Mouse (Mus musculus): ENCODE data around the gene Epm2aip1.
A peak's percentile ranks its signal among the peaks of the same experiment; 100 is the strongest.

The Epm2aip1 gene

GRCm38 (mm10) chr9:111287956-111288355 lies 16.2 kb downstream of the Epm2aip1 start:
- no peak for DNase-seq (ENCODE audit: low spot score)

DNA sequence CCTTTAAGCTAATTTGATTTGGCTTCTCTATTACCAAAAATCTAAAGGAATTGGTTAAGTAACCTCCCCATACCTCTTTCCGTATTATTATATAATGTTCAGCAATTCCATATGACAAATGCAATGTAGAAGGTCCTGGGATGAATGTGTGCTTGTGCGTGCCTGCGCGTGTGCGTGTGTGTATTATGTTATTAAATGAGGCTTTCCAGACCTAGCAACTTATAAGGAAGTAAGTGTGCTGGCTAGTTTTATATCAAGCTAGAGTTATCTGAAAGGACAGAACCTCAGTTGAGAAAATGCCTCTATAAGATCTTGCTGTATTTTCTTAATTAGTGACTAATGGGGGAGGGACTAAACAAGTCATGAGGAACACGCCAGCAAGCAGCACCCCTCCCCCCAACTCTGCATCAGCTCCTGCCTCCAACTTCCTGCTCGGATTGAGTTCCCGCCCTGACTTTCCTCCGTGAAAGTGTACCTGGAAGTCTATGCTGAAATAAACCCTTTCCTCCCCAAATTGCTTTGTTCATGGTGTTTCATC lies 17.6 kb downstream of the Epm2aip1 start:
- DNase-seq (ENCODE audit: low spot score): no peak

- peak; percentile 87 for DNase-seq (ENCODE audit: low spot score)
These were observed 18.2 kb downstream of the Epm2aip1 start for GRCm38 (mm10) chr9:111289832-111290339.

GRCm38 (mm10) chr9:111290539-111291100 lies 18.9 kb downstream of the Epm2aip1 start:
- DNase-seq (ENCODE audit: low spot score): no peak

DNA sequence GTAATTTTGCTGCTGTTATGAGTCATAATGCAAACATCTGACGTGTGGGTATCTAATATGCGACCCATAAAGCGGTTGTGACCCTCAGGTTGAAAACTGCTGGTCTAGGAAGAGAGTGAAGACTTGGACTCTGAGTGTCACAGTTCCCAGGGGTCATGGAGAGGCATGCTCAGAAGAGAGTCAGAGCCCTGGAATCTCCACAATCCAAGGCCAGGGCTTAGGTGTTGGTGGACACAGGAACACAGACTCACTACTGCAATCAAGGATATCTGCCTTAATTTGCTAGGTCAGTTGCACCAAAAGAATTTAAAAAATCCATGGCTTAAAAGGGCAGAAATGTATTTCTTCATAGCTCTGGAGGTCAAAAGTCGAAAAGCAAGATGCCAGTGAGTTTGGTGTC lies 21.5 kb downstream of the Epm2aip1 start:
- no peak for DNase-seq (ENCODE audit: low spot score)

GRCm38 (mm10) chr9:111294911-111295310 lies 23.2 kb downstream of the Epm2aip1 start:
- DNase-seq (ENCODE audit: low spot score): no peak

DNA sequence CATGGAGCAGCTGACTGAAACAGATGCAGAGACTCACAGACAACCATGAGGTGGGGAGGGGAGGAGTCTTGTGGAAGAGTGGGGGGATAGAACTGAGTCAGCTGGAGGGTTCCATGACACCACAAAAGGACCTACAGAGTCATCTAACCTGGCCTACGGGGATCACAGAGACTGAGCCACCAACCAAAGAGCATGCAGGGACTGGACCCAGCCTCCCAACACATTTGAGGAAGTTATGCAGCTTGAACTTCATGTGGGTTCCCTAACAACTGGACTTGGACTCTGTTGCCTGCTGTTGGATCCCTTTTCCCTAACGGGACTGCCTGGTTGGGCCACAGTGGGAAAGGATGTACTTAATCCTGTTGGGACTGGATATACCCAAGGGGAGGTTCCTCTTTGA lies 23.6 kb downstream of the Epm2aip1 start:
- DNase-seq (ENCODE audit: low spot score): no peak

GRCm38 (mm10) chr9:111296433-111296832 lies 24.7 kb downstream of the Epm2aip1 start:
- no peak for DNase-seq (ENCODE audit: low spot score)

DNA sequence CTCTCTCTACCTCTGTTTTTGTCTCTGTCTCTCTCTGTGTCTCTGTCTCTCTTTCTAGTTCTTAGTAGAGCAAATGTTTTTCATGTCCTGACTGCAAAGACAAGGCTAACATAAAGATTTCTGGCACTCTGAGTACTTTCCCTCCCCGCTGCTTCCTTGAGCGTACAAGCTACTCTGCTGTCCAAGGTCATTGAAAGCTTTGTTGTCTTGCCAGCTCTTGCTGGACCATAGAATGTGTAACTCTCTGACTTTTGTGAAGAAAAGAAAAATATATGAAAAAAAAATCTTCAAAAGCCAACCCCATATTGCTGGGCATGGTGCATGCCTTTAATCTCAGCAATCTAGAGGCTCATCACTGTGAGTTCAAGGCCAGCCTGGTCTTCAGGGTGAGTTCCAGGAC lies 26.9 kb downstream of the Epm2aip1 start:
- no peak for DNase-seq (ENCODE audit: low spot score)

DNA sequence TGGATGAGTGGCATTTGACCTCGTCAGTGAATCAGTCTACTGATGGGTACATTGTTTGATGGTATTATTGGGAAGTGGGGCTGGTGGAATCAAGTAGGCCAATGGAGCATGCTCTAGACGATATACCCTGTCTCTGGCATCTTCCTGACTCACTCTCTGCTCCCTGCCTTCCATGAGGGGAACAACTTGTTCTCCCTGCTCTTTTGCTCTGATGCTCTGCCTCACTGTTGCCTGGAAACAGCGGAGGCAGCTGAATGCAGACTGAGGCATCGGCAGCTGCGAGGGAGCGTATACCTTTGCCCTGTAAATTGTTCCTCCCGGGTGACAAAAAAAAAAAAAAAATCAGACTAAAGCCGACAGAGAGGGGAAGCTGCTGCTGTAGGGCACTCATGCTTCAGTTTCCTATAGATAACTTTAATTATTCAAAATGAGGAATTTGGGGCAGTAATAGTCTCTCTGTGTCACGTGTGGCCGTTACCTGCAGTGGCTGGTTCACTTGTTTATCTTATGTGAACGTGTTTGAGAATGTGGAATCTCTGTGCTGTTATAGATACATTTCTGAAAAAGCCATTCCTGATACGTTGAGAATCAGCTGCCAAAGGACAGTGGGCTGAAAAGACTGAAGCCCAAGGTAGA lies 30.6 kb downstream of the Epm2aip1 start:
- DNase-seq (ENCODE audit: low spot score): no peak

GRCm38 (mm10) chr9:111304036-111304435 lies 32.3 kb downstream of the Epm2aip1 start:
- no peak for DNase-seq (ENCODE audit: low spot score)

DNA sequence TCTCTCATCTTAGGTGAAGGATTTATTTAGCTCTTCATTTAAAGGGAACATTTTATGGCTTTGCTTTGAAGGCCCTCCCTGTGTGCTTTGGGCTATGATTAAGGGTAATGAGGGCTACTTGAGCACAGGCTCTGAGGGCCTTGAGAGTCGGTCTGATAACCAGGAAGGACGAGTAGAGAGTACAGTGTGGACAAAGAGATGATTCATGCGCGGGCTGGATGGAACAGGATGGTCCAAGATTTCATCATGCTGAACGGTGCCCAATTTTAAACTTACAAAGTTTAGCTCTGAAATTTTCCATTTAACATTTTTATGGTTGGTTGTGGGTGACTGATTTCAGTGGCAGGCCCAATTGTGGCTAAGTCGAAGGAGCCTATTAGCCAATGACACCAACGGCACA lies 34.4 kb downstream of the Epm2aip1 start:
- no peak for DNase-seq (ENCODE audit: low spot score)

DNA sequence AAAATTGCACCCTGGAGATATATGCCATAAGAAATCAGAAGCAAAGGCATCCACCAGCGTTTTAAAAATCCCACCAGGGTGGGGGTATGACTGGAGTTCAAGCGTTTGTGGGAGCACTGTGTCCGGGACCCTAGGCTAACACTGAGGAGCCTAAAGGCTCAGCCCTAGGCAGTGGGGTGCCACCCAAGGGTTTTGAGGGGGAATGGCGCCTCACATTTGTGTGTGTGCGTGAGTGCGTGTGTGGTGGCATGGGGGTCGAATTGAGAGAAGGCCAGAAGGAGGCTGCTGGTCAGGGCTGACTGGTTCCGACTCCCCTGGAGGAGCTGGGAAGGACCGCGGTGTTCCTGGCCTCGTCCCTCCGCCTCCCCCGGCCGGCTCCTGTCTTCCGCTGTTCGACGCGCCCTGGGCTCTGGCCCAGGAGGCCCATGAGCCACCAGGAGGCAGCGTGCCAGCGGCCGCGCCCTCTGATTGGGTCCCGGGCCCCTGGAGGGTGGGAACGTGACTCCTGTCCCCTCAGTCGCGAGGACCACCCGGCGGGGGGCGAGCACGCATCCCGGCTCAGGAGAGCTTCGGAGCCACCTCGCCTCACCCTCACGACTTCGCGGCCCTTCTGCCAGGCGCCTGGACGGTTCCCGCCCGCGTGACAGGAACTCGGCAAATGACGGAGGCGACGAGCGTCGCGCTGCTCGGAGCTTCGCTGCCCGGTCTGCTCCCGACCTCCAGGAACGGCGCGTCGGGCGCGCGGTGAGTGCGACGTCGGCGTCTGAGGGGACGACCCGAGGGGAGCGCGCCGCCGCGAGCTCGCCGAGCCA lies 39.5 kb downstream of the Epm2aip1 start, which contains the start of gene Trank1:
Trank1 (plus strand) TSS at position 709 of the 812 bp plus-strand sequence.
- DNase-seq (ENCODE audit: low spot score): no peak

DNA sequence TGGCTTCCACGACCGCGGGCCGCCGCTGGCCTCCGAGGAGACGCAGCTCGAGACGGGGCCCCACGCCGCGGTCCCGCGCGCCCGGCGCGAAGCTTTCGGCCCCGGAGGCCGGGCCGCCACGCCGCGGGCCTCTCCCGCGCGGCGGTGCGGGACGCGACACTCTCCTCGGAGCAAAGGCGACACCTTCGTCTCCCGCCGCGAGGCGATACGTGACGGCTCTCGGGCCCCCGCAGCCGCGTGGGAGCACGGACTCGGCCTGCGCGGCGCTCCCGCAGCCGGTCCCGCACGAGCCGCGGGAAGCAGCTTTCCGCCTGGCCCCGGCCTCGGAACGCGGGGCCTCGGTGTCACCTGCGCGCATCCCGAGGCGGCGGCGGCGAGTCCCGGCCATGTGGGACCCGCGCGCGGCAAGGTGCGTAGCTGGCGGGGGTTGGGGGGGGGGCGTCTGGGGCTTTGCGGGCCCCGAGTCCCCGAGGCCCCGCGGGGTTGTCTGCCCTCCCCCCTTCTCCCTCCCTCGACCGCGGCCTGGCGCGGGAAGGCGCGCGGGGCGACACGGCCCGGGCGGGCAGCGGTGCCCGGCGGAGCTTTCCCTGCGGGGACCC lies 40.2 kb downstream of the Epm2aip1 start:
- DNase-seq (ENCODE audit: low spot score): no peak

GRCm38 (mm10) chr9:111312442-111313141 lies 40.9 kb downstream of the Epm2aip1 start:
- DNase-seq (ENCODE audit: low spot score): no peak

DNA sequence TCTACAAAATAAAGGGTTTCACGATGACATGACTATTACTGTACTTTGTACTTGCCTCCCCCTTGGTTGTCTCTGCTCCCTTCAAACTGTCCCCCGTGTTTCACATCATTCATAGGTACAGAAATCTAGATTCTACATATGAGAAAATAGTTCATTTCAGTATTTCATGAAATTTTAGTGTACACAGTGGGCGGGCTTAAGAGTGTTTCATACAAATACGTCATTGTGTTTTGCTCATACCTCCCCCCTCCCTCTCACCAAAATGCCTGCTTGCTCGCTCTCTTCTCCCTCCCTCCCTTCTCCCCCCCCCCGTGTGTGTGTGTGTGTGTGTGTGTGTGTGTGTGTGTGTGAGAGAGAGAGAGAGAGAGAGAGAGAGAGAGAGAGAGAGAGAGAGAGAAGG lies 41.6 kb downstream of the Epm2aip1 start:
- no peak for DNase-seq (ENCODE audit: low spot score)

GRCm38 (mm10) chr9:111313793-111314192 lies 42.1 kb downstream of the Epm2aip1 start:
- DNase-seq (ENCODE audit: low spot score): no peak

DNA sequence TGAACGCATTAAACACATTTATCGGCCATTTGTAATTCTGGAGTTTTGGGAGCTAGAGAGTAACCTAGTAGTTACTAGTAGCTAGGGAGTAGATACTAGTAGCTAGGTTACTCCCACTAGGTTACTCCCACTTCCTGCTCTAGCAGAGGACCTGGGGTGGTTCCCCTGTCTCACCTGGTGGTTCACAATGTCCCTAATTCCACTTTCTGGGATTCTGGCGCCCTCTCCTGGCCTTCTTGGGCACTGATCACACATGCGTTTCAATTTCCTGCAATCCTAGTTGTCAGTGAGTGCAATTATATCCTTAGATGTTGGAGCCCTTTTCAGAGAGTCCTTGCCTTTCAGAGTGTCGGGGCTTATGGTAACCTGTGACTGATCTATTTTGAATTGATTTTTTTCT lies 42.5 kb downstream of the Epm2aip1 start:
- DNase-seq (ENCODE audit: low spot score): peak; percentile 12

DNA sequence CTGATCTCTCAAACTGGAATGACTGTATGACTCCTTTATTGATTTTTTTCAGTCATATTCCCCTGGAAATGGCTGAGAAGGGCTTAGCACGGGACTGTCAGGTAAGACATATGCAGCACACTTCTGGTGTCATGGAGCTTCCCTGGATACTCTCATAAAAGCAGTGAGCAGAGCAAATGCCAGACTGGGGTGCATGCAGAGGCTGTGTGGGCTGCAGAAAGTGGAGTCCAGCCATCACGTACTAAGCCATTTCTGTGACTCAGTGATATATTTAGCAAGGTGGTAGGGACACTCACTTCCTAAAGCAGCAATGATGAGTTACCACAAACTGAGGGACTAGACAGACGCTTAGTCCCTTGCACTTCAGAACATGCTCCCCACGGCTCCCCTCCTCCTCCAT lies 49.2 kb downstream of the Epm2aip1 start:
- DNase-seq (ENCODE audit: low spot score): no peak

GRCm38 (mm10) chr9:111324881-111325280 lies 53.2 kb downstream of the Epm2aip1 start:
- DNase-seq (ENCODE audit: low spot score): no peak

All from T-cell, adult 2 months (primary cell).